Mouse (Mus musculus): Measurements from ENCODE around the gene Nhlrc2. TPM values are rescaled to one million over a fixed set of nuclear protein-coding genes. Genes with fewer than 3 reads are reported as not detected.
A peak's percentile ranks its signal among the peaks of the same experiment; 100 is the strongest.

Nhlrc2 gene
- polyA plus RNA-seq, 1 experiment: 12.6 TPM

GRCm38 (mm10) chr19:56544681-56545388, 3.2 kb upstream of the Nhlrc2 start:
- TF ChIP-seq CTCF (IDR thresholded peaks at IDR 0.05; ENCODE audit: borderline replicate concordance, extremely low read depth, insufficient read depth, insufficient read length) (no peak), POLR2A (IDR thresholded peaks at IDR 0.05; ENCODE audit: borderline replicate concordance, extremely low read depth, insufficient read depth, insufficient read length, poor library complexity, severe bottlenecking) (no peak)
- DNase-seq (ENCODE audit: low read depth): no peak

DNA sequence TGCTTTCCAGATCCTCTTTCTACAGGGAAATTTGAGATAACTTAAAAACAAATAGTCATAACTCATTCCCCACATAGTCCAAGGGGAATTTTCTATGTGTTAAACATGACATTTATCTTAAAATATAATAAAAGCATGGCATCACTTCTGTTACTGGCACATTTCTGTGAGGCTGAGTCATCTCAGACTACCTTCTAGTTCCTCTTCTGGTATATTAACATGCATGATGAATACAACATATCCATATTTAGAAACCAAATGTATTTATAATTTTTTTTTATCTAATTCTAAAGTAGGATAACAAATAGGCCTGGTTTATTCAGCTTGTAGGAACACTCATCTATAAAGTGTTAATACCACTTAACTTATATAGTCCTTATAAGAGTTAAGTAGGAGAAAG, 2.0 kb upstream of the Nhlrc2 start:
- TF ChIP-seq CTCF (IDR thresholded peaks at IDR 0.05; ENCODE audit: borderline replicate concordance, extremely low read depth, insufficient read depth, insufficient read length) (no peak), POLR2A (IDR thresholded peaks at IDR 0.05; ENCODE audit: borderline replicate concordance, extremely low read depth, insufficient read depth, insufficient read length, poor library complexity, severe bottlenecking) (no peak)
- DNase-seq (ENCODE audit: low read depth): no peak

DNA sequence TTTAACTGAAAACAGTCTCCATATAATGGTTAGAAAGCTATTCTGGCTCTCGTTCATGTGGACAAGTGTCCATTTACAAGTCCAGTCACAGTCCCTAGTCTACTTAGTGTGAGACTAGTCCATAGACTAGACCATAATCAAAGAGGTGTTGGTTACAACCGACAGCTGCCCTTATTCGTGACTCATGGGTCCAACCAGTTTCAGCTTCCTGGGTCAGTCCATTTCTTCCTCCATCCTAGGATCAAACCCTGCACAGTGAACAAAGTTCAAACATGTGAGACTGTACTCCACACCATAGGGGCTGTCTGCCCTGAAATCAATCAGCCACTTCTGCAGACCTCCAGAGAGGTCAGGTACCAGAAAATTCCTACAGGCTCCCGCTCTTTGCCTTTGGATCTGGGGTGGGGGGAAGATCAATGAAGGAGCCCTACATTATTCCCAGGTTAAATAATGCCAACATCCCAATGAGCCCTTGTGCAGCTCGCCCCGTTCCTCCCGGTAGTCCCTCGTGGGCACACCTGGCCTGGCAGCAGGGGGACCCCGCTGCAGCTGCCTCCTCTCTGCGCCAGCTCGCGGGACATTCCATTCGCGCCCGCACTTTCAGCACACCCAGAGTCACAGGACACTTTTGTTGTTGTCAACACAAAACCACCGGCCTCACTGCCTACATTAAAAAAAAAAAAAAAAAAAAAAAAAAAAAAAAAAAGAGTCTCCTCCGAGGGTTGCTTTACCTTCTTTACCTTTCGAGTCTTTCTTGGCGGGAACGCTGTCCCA, 418 bp upstream of the Nhlrc2 start, which contains the start of gene Dclre1a:
TSS of gene Dclre1a (minus strand) at position 767 of the 774 bp plus-strand sequence.
- TF ChIP-seq POLR2A (IDR thresholded peaks at IDR 0.05; ENCODE audit: borderline replicate concordance, extremely low read depth, insufficient read depth, insufficient read length, poor library complexity, severe bottlenecking): peak; percentile 25; the same call in 1 of the 2 replicates
- TF ChIP-seq CTCF (IDR thresholded peaks at IDR 0.05; ENCODE audit: borderline replicate concordance, extremely low read depth, insufficient read depth, insufficient read length): peak; percentile 24; the same call in 1 of the 2 replicates

DNA sequence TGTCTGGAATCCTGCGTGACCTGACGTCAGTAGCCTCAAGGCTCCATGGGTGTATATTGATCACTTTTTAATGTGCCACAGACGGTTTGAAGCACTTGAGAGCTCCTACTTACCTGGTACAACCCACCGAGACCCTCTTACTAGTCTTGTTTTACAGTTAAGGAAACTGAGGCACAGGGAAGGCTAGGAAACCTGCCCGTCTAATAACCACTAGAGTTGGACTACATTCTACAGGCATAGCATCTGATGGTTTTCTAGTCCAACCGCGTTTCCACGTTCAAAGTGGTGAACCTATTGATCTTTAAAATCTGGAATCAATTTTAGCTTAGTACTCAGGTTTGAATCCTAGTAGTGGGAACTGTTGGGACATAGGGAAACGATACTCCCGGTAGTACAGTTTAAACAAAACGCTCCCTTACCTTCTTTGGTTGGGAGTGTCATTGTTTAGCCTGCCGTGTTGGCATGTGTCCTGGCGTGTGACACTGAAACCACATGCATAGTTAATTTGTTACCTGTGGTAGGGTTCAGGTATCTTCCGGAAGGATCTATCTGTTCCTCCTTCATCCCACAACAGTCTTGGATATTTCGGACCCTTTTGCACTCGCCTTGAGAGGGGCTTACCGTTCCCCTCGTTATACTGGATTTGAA, 1.1 kb downstream of the Nhlrc2 start:
- DNase-seq (ENCODE audit: low read depth): no peak
- no peak for TF ChIP-seq POLR2A (IDR thresholded peaks at IDR 0.05; ENCODE audit: borderline replicate concordance, extremely low read depth, insufficient read depth, insufficient read length, poor library complexity, severe bottlenecking)
- TF ChIP-seq CTCF (IDR thresholded peaks at IDR 0.05; ENCODE audit: borderline replicate concordance, extremely low read depth, insufficient read depth, insufficient read length): no peak

More for the DNA sequence above, 418 bp upstream of the Nhlrc2 start, which contains the start of gene Dclre1a:
- peak; percentile 88 for DNase-seq (ENCODE audit: low read depth)

GRCm38 (mm10) chr19:56553177-56553576, 5.1 kb downstream of the Nhlrc2 start:
- TF ChIP-seq POLR2A (IDR thresholded peaks at IDR 0.05; ENCODE audit: borderline replicate concordance, extremely low read depth, insufficient read depth, insufficient read length, poor library complexity, severe bottlenecking): no peak
- no peak for TF ChIP-seq CTCF (IDR thresholded peaks at IDR 0.05; ENCODE audit: borderline replicate concordance, extremely low read depth, insufficient read depth, insufficient read length)
- no peak for DNase-seq (ENCODE audit: low read depth)

- no peak for DNase-seq (ENCODE audit: low read depth)
- TF ChIP-seq POLR2A (IDR thresholded peaks at IDR 0.05; ENCODE audit: borderline replicate concordance, extremely low read depth, insufficient read depth, insufficient read length, poor library complexity, severe bottlenecking): no peak
- no peak for TF ChIP-seq CTCF (IDR thresholded peaks at IDR 0.05; ENCODE audit: borderline replicate concordance, extremely low read depth, insufficient read depth, insufficient read length)
These were observed 7.9 kb downstream of the Nhlrc2 start for GRCm38 (mm10) chr19:56555972-56556371.

DNA sequence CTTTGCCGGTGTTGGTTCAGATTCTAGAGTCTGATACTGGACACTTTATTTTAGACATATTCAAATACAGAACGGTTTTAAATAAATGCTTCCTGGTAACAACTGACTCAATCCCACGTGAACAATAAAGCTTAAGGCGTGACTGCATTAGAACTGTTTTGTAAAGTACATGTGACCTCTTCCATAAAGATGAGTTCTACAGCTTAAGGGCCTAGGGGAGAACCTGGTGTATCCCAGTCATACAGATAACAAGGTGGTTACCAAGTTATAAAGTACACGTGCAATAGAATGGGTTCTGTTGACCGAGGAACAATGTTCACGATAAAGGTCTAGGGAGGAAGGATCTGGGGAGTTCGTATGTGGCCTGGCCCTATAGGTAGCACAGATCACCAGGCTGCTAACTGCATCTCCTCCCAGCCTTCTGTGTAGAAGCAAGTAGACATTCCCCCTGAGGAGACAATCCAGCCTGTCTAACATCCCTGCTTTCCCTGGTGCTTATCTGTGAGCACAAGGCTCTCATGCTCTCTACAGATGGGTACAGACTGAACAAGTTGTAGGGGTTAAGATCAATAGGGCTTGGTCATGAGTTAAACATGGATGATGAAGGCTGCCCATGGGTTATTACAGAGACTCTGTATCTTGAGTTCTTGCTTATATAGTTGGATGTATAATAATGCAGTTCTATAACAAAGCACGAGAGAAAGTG, 14.5 kb downstream of the Nhlrc2 start:
- no peak for DNase-seq (ENCODE audit: low read depth)
- TF ChIP-seq POLR2A (IDR thresholded peaks at IDR 0.05; ENCODE audit: borderline replicate concordance, extremely low read depth, insufficient read depth, insufficient read length, poor library complexity, severe bottlenecking) (no peak), CTCF (IDR thresholded peaks at IDR 0.05; ENCODE audit: borderline replicate concordance, extremely low read depth, insufficient read depth, insufficient read length) (no peak)

DNA sequence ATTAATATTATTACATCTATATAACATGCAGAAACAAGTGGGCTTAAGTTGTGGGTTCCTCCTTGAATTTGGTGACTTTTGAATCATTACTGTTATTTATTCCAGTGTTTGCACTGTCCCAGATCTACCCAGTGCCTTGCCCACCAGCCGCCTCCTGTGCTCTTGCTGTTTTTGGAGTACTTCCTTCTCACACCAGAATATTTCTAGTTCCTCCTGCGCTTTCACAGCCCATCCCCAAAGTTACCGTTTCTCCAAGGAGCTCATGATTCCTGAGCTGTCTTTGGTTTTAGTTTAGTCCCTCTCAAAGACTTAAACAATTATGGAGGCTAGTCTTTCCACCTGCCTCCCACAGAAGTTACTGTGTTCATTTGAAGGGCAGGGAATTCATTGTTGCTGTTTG, 15.4 kb downstream of the Nhlrc2 start:
- DNase-seq (ENCODE audit: low read depth): no peak
- TF ChIP-seq POLR2A (IDR thresholded peaks at IDR 0.05; ENCODE audit: borderline replicate concordance, extremely low read depth, insufficient read depth, insufficient read length, poor library complexity, severe bottlenecking): no peak
- TF ChIP-seq CTCF (IDR thresholded peaks at IDR 0.05; ENCODE audit: borderline replicate concordance, extremely low read depth, insufficient read depth, insufficient read length): no peak

DNA sequence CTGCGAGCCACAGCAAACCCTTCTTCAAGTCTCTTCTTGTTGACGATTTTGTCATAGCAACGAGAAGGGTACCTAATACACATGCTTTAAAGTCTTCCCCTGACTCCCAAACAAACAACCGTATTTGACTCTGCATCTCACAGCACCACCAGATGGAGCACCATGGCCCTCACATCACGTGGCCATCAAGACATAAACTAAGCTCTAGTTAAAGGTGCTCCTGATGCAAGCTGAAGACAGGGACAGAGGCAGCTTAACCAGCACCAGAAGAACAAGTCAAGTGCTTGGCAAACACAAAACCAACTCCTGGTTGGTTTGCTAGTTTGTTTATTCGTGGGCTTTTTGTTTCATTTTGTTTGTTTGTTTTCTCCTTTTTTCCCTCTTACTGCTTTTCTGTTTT, 17.3 kb downstream of the Nhlrc2 start:
- DNase-seq (ENCODE audit: low read depth): peak; percentile 39
- TF ChIP-seq CTCF (IDR thresholded peaks at IDR 0.05; ENCODE audit: borderline replicate concordance, extremely low read depth, insufficient read depth, insufficient read length) (peak; percentile 30; the same call in 1 of the 2 replicates), POLR2A (IDR thresholded peaks at IDR 0.05; ENCODE audit: borderline replicate concordance, extremely low read depth, insufficient read depth, insufficient read length, poor library complexity, severe bottlenecking) (no peak)

GRCm38 (mm10) chr19:56566041-56566440, 18.0 kb downstream of the Nhlrc2 start:
- peak; percentile 65 for DNase-seq (ENCODE audit: low read depth)
- TF ChIP-seq CTCF (IDR thresholded peaks at IDR 0.05; ENCODE audit: borderline replicate concordance, extremely low read depth, insufficient read depth, insufficient read length) (peak; percentile 62; the same call in 1 of the 2 replicates), POLR2A (IDR thresholded peaks at IDR 0.05; ENCODE audit: borderline replicate concordance, extremely low read depth, insufficient read depth, insufficient read length, poor library complexity, severe bottlenecking) (no peak)
